Mouse (Mus musculus): ENCODE measurements at regions not wholly inside any gene's neighbourhood (a gene's known extent, or its start where the extent isn't known, plus 50 kb on each side); places are given as distances from the start of the nearest gene placed in this dataset.

GRCm38 (mm10) chrX:162307646-162308045 lies 148.1 kb upstream of the Nhs start:
- TF ChIP-seq CTCF (IDR thresholded peaks at IDR 0.05; ENCODE audit: extremely low read depth, insufficient read depth, low read length) (no peak), POLR2A (IDR thresholded peaks at IDR 0.05; ENCODE audit: extremely low read depth, insufficient read depth, low read length) (no peak)

Measured in cortical plate, adult 2 months (tissue).